In genomic region chr11:105648026-105648425, GRCm38 (mm10) we compare ENCODE assay signal across 14 mouse cellular contexts.
"Had no signal": no experiment of that assay in that cellular context is flagged by ENCODE, and none has a peak within 500 bp of the region (broad histone marks: within the 10 kb centered on the region; RNA-seq: fewer than 3 reads in every experiment).

No protein-coding gene starts in this region.

- H3K9ac ChIP-seq: liver, embryonic 15.5 days; lung, embryonic 15.5 days had no signal

- H3K27me3 ChIP-seq: liver, embryonic 15.5 days; lung, embryonic 15.5 days; megakaryocyte, embryonic 14.5 days had no signal

- H3K9me3 ChIP-seq: liver, embryonic 15.5 days; lung, embryonic 15.5 days; megakaryocyte, embryonic 14.5 days; midbrain, embryonic 10.5 days had no signal

- H3K36me3 ChIP-seq: liver, embryonic 15.5 days; lung, embryonic 15.5 days; midbrain, embryonic 10.5 days had no signal

- DNase-seq: layer of hippocampus, postnatal 36 days; lung, adult 18-20 months; lung, postnatal 10 days; lung, postnatal 36 days; midbrain, embryonic 14.5 days; thymus, adult 18-20 months; thymus, postnatal 36 days had no signal

- H3K4me2 ChIP-seq: liver, embryonic 11.5 days; liver, embryonic 15.5 days; lung, embryonic 15.5 days had no signal

- H3K4me1 ChIP-seq: liver, embryonic 15.5 days; lung, embryonic 15.5 days; midbrain, embryonic 10.5 days had no signal

- H3K27ac ChIP-seq: left cerebral cortex, adult 2 months; liver, embryonic 15.5 days; lung, embryonic 15.5 days; midbrain, embryonic 10.5 days had no signal

- ATAC-seq: intestine, postnatal 0 days had no signal

- H3K4me3 ChIP-seq: left cerebral cortex, adult 2 months; liver, embryonic 15.5 days; lung, embryonic 15.5 days; megakaryocyte, embryonic 14.5 days; midbrain, embryonic 10.5 days had no signal
